Mouse (Mus musculus) megakaryocyte, embryonic 14.5 days (primary cell): ENCODE measurements around the gene Nfkb1.

Experiments
- FLI1 ChIP-seq: IDR thresholded peaks from 2 replicates; pipeline ENCODE4 v1.6.1; 2012; ENCODE audit warnings: low read length, inconsistent platforms, mixed read lengths
- GATA1 ChIP-seq: IDR thresholded peaks from 3 replicates; pipeline ENCODE4 v1.6.1; 2012; ENCODE audit warnings: mixed read lengths, low read length, inconsistent platforms, borderline replicate concordance

GRCm38 (mm10) chr3:135670869-135671268 is 20.5 kb downstream of the Nfkb1 start:
- TF ChIP-seq GATA1, result no peak
- TF ChIP-seq FLI1, result no peak
